In genomic region chr8:65349396-65349795, GRCm38 (mm10) we compare ENCODE assay signal across 16 mouse cellular contexts.
DNase-seq lines count a peak whose midpoint lies in the region; ATAC-seq lines count a peak whose summit lies in the region.
"Had no signal": no experiment of that assay in that cellular context is flagged by ENCODE, and none has a peak within 500 bp of the region (broad histone marks: within the 10 kb centered on the region; RNA-seq: fewer than 3 reads in every experiment).

No protein-coding gene starts in this region.

- intact Hi-C loops in left cerebral cortex, postnatal 14 days (cut with DNase I) = no loop called here

- H3K27me3 ChIP-seq in forebrain, embryonic 13.5 days = no peaks in the 10 kb centered on the region
- no peaks in the 10 kb centered on the region for H3K27me3 ChIP-seq in forebrain, embryonic 12.5 days
- H3K27me3 ChIP-seq in heart, embryonic 11.5 days (ENCODE audit: control insufficient read depth, insufficient read depth, low read length) = no peaks in the 10 kb centered on the region
- H3K27me3 ChIP-seq in heart, embryonic 10.5 days (ENCODE audit: insufficient read depth, poor library complexity, severe bottlenecking) = no peaks in the 10 kb centered on the region
- H3K27me3 ChIP-seq: embryonic facial prominence, embryonic 15.5 days; heart, embryonic 12.5 days; megakaryocyte, embryonic 14.5 days; neural tube, embryonic 12.5 days had no signal

- ATAC-seq in forebrain, embryonic 13.5 days = peak; percentile 48; the same call in 1 of the 2 replicates
- ATAC-seq in forebrain, embryonic 12.5 days (ENCODE audit: low FRiP score) = no peak
- ATAC-seq in heart, embryonic 11.5 days (replicated peaks; ENCODE audit: insufficient number of reproducible peaks, low FRiP score, low TSS enrichment) = no peak
- ATAC-seq in megakaryocyte-erythroid progenitor cell, adult 5-6 weeks (replicated peaks; ENCODE audit: low FRiP score, low TSS enrichment, poor library complexity, severe bottlenecking) = no peak

- H3K4me3 ChIP-seq in forebrain, embryonic 13.5 days = no peak overlapping the region
- H3K4me3 ChIP-seq in forebrain, embryonic 12.5 days (replicated peaks) = no peak overlapping the region
- H3K4me3 ChIP-seq in heart, embryonic 11.5 days (ENCODE audit: low read depth, low read length) = no peak overlapping the region
- no peak overlapping the region for H3K4me3 ChIP-seq in heart, embryonic 10.5 days
- H3K4me3 ChIP-seq: embryonic facial prominence, embryonic 15.5 days; heart, embryonic 12.5 days; limb, embryonic 10.5 days; megakaryocyte, embryonic 14.5 days; neural tube, embryonic 12.5 days had no signal

- DNase-seq in retina, postnatal 1 day = peak; percentile 1
- DNase-seq in retina, embryonic 14.5 days (ENCODE audit: low spot score) = no peak
- DNase-seq in left cerebral cortex, postnatal 14 days (ENCODE audit: low spot score in 2 of 2) = peak; percentile 27 to 60
- no peak for DNase-seq in heart, embryonic 10.5 days (ENCODE audit: low spot score)
- DNase-seq: cerebellum, postnatal 25 days had no signal

- H3K9ac ChIP-seq in forebrain, embryonic 13.5 days = no peak overlapping the region
- H3K9ac ChIP-seq in forebrain, embryonic 12.5 days = no peak overlapping the region
- H3K9ac ChIP-seq in heart, embryonic 11.5 days (ENCODE audit: low read depth, low read length) = no peak overlapping the region
- H3K9ac ChIP-seq: embryonic facial prominence, embryonic 15.5 days; heart, embryonic 12.5 days; neural tube, embryonic 12.5 days had no signal

- 50% methylated on average over 2 of the region's 2 CpGs for WGBS in forebrain, embryonic 13.5 days
- WGBS in forebrain, embryonic 12.5 days = 47% methylated on average over 2 of the region's 2 CpGs
- WGBS in heart, embryonic 11.5 days (ENCODE audit: insufficient replicate concordance) = 58% methylated on average over 2 of the region's 2 CpGs
- 66% methylated on average over 2 of the region's 2 CpGs for WGBS in heart, embryonic 10.5 days

- no peaks in the 10 kb centered on the region for H3K4me1 ChIP-seq in forebrain, embryonic 13.5 days
- no peaks in the 10 kb centered on the region for H3K4me1 ChIP-seq in forebrain, embryonic 12.5 days
- H3K4me1 ChIP-seq in heart, embryonic 11.5 days (ENCODE audit: control insufficient read depth, insufficient read depth, low read length) = no peaks in the 10 kb centered on the region
- H3K4me1 ChIP-seq in heart, embryonic 10.5 days = no peaks in the 10 kb centered on the region
- H3K4me1 ChIP-seq: embryonic facial prominence, embryonic 15.5 days; heart, embryonic 12.5 days; limb, embryonic 10.5 days; megakaryocyte, embryonic 14.5 days; neural tube, embryonic 12.5 days had no signal

- no peaks in the 10 kb centered on the region for H3K36me3 ChIP-seq in forebrain, embryonic 13.5 days (ENCODE audit: poor library complexity, severe bottlenecking)
- no peaks in the 10 kb centered on the region for H3K36me3 ChIP-seq in forebrain, embryonic 12.5 days (replicated peaks)
- no peaks in the 10 kb centered on the region for H3K36me3 ChIP-seq in heart, embryonic 11.5 days (ENCODE audit: control insufficient read depth, insufficient read depth, low read length)
- no peaks in the 10 kb centered on the region for H3K36me3 ChIP-seq in heart, embryonic 10.5 days
- H3K36me3 ChIP-seq: embryonic facial prominence, embryonic 15.5 days; heart, embryonic 12.5 days; limb, embryonic 10.5 days; neural tube, embryonic 12.5 days had no signal

- H3K4me2 ChIP-seq in forebrain, embryonic 13.5 days = no peak overlapping the region
- no peak overlapping the region for H3K4me2 ChIP-seq in forebrain, embryonic 12.5 days
- H3K4me2 ChIP-seq in heart, embryonic 11.5 days = no peak overlapping the region
- H3K4me2 ChIP-seq: embryonic facial prominence, embryonic 15.5 days; heart, embryonic 12.5 days; neural tube, embryonic 12.5 days had no signal

- H3K27ac ChIP-seq in forebrain, embryonic 13.5 days = no peak overlapping the region
- no peak overlapping the region for H3K27ac ChIP-seq in forebrain, embryonic 12.5 days
- H3K27ac ChIP-seq in heart, embryonic 11.5 days (ENCODE audit: low read depth, low read length) = no peak overlapping the region
- H3K27ac ChIP-seq in heart, embryonic 10.5 days = no peak overlapping the region
- H3K27ac ChIP-seq: embryonic facial prominence, embryonic 15.5 days; kidney, postnatal 0 days; limb, embryonic 10.5 days; neural tube, embryonic 12.5 days; stomach, postnatal 0 days had no signal

- H3K9me3 ChIP-seq in forebrain, embryonic 13.5 days (replicated peaks) = no peaks in the 10 kb centered on the region
- H3K9me3 ChIP-seq in forebrain, embryonic 12.5 days = no peaks in the 10 kb centered on the region
- no peaks in the 10 kb centered on the region for H3K9me3 ChIP-seq in heart, embryonic 11.5 days (replicated peaks; ENCODE audit: control insufficient read depth, low read length)
- H3K9me3 ChIP-seq in heart, embryonic 10.5 days = no peaks in the 10 kb centered on the region
- H3K9me3 ChIP-seq: embryonic facial prominence, embryonic 15.5 days; heart, embryonic 12.5 days; limb, embryonic 10.5 days; neural tube, embryonic 12.5 days had no signal

Comparison
In these comparisons a context has a peak if more than half of its experiments do, and no peak if none do; other contexts are left out.
1. DNase-seq: peak in retina, postnatal 1 day (single experiment) and left cerebral cortex, postnatal 14 days (2 of 2); none in retina, embryonic 14.5 days (single experiment) and heart, embryonic 10.5 days (single experiment).